Comparison of ENCODE assay signal across 24 mouse cellular contexts in the genomic region with DNA sequence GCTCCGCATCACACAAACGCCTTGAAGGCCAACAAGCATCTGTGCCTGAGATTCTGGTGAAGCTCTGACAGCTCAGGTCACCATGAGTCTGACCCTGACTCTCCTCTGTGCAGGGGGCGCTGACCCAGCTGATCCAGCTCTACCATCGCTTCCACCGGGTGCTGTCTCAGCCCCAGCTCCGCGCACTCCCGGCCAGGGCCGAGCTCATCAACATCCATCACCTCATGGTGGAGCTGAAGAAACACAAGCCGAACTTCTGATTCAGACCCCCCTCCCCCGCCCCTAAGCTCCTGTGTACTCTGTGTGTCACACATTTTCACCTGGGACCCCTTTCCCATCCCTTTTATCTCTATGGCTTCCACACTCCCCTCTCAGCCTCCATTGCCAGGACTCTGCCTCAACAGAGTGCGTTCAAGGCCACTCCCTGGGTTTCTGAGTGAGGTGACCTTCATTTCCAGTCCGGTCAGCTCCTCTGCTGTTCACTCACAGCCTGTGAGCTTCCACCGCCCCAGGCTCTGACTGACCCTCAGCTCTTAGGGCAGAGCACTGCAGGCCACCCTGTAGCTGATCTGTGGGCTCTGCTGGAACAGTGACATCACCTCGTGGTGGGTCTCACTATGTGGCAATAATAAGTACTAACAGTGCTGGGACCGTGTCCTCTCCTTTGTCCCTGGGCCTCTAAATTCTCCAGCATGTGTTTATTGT. TPM values are rescaled to one million over a fixed set of nuclear protein-coding genes. Genes with fewer than 3 reads are reported as not detected.
DNase-seq lines count a peak whose midpoint lies in the region; ATAC-seq lines count a peak whose summit lies in the region.
"Had no signal": no experiment of that assay in that cellular context is flagged by ENCODE, and none has a peak within 500 bp of the region (broad histone marks: within the 10 kb centered on the region; RNA-seq: fewer than 3 reads in every experiment).

No protein-coding gene starts in this region.

- H3K27ac ChIP-seq in forebrain, embryonic 10.5 days: no peak overlapping the region
- H3K27ac ChIP-seq in forebrain, embryonic 14.5 days (ENCODE audit: low read depth, low read length): no peak overlapping the region
- H3K27ac ChIP-seq in kidney, embryonic 15.5 days: no peak overlapping the region
- H3K27ac ChIP-seq in embryonic facial prominence, embryonic 10.5 days (replicated peaks): no peak overlapping the region
- H3K27ac ChIP-seq: embryonic facial prominence, embryonic 12.5 days; embryonic facial prominence, embryonic 15.5 days; forebrain, embryonic 12.5 days; hindbrain, embryonic 14.5 days had no signal

- H3K4me2 ChIP-seq in forebrain, embryonic 14.5 days (ENCODE audit: low read length): no peak overlapping the region
- no peak overlapping the region for H3K4me2 ChIP-seq in kidney, embryonic 15.5 days
- H3K4me2 ChIP-seq: embryonic facial prominence, embryonic 12.5 days; embryonic facial prominence, embryonic 15.5 days; forebrain, embryonic 12.5 days; heart, embryonic 11.5 days; hindbrain, embryonic 14.5 days had no signal

- no peaks in the 10 kb centered on the region for H3K9me3 ChIP-seq in forebrain, embryonic 10.5 days
- H3K9me3 ChIP-seq in forebrain, embryonic 14.5 days (replicated peaks; ENCODE audit: control insufficient read depth, low read length): no peaks in the 10 kb centered on the region
- H3K9me3 ChIP-seq in kidney, embryonic 15.5 days (replicated peaks): no peaks in the 10 kb centered on the region
- H3K9me3 ChIP-seq in embryonic facial prominence, embryonic 10.5 days: 0 out of 2 replicates have a peak, but pooled peaks cover 3% of the 10 kb centered on the region
- H3K9me3 ChIP-seq: embryonic facial prominence, embryonic 15.5 days; forebrain, embryonic 12.5 days had no signal

- peaks cover 56% of the 10 kb centered on the region for H3K36me3 ChIP-seq in forebrain, embryonic 10.5 days (replicated peaks)
- peaks cover 49% of the 10 kb centered on the region for H3K36me3 ChIP-seq in forebrain, embryonic 14.5 days (ENCODE audit: control insufficient read depth, insufficient read depth, low read length)
- peaks cover 53% of the 10 kb centered on the region for H3K36me3 ChIP-seq in kidney, embryonic 15.5 days
- peaks cover 54% of the 10 kb centered on the region for H3K36me3 ChIP-seq in embryonic facial prominence, embryonic 10.5 days (replicated peaks)

- WGBS in forebrain, embryonic 10.5 days: 89% methylated on average over 16 of the region's 16 CpGs
- WGBS in forebrain, embryonic 14.5 days: 92% methylated on average over 16 of the region's 16 CpGs
- WGBS in kidney, embryonic 15.5 days: 88% methylated on average over 16 of the region's 16 CpGs
- 87% methylated on average over 16 of the region's 16 CpGs for WGBS in embryonic facial prominence, embryonic 10.5 days

- no peak overlapping the region for H3K9ac ChIP-seq in forebrain, embryonic 14.5 days (ENCODE audit: low read length)
- no peak overlapping the region for H3K9ac ChIP-seq in kidney, embryonic 15.5 days
- H3K9ac ChIP-seq: embryonic facial prominence, embryonic 12.5 days; embryonic facial prominence, embryonic 15.5 days; forebrain, embryonic 12.5 days; hindbrain, embryonic 14.5 days had no signal

- peak overlapping the region; percentile 8; the same call in 1 of the 2 replicates for H3K4me3 ChIP-seq in forebrain, embryonic 10.5 days
- H3K4me3 ChIP-seq in forebrain, embryonic 14.5 days (ENCODE audit: low read depth, low read length): no peak overlapping the region
- H3K4me3 ChIP-seq in kidney, embryonic 15.5 days (replicated peaks): no peak overlapping the region
- H3K4me3 ChIP-seq in embryonic facial prominence, embryonic 10.5 days: no peak overlapping the region
- H3K4me3 ChIP-seq: embryonic facial prominence, embryonic 12.5 days; embryonic facial prominence, embryonic 15.5 days; forebrain, embryonic 12.5 days had no signal

- 0 out of 2 replicates have a peak, but pooled peaks cover 3% of the 10 kb centered on the region for H3K4me1 ChIP-seq in forebrain, embryonic 10.5 days
- no peaks in the 10 kb centered on the region for H3K4me1 ChIP-seq in forebrain, embryonic 14.5 days (ENCODE audit: control insufficient read depth, insufficient read depth, low read length)
- H3K4me1 ChIP-seq in kidney, embryonic 15.5 days: no peaks in the 10 kb centered on the region
- no peaks in the 10 kb centered on the region for H3K4me1 ChIP-seq in embryonic facial prominence, embryonic 10.5 days
- H3K4me1 ChIP-seq: embryonic facial prominence, embryonic 12.5 days; embryonic facial prominence, embryonic 15.5 days; forebrain, embryonic 12.5 days had no signal

- no peak for ATAC-seq in forebrain, embryonic 14.5 days
- ATAC-seq in kidney, embryonic 15.5 days (replicated peaks; ENCODE audit: low FRiP score): 0 out of 2 replicates have a peak, but pooled peaks have one; percentile 20
- ATAC-seq: forebrain, embryonic 16.5 days; intestine, postnatal 0 days; Patski had no signal

- peak; percentile 73 for DNase-seq in adrenal gland, adult 2 months
- DNase-seq in adrenal gland, postnatal 4 days (ENCODE audit: low spot score in 2 of 2): no peak
- no peak for DNase-seq in forebrain, embryonic 10.5 days (ENCODE audit: extremely low spot score, low spot score)
- DNase-seq in forebrain, embryonic 14.5 days (ENCODE audit: low spot score): no peak
- DNase-seq in kidney, postnatal 36 days: no peak
- DNase-seq in embryonic facial prominence, embryonic 10.5 days (ENCODE audit: low spot score): no peak
- DNase-seq: B cell, adult 2 months; cerebellum, adult 18-20 months; cerebellum, adult 9-10 months; cerebellum, postnatal 14 days; gastrocnemius, postnatal 10 days; gastrocnemius, postnatal 36 days; heart, postnatal 36 days; kidney, adult 2 months had no signal

- no peaks in the 10 kb centered on the region for H3K27me3 ChIP-seq in forebrain, embryonic 10.5 days (ENCODE audit: poor library complexity, severe bottlenecking)
- no peaks in the 10 kb centered on the region for H3K27me3 ChIP-seq in forebrain, embryonic 14.5 days (replicated peaks; ENCODE audit: control insufficient read depth, insufficient read depth, low read length)
- H3K27me3 ChIP-seq in kidney, embryonic 15.5 days: no peaks in the 10 kb centered on the region
- H3K27me3 ChIP-seq in embryonic facial prominence, embryonic 10.5 days (replicated peaks; ENCODE audit: low read depth, poor library complexity, severe bottlenecking): no peaks in the 10 kb centered on the region
- H3K27me3 ChIP-seq: CH12.LX; embryonic facial prominence, embryonic 12.5 days; embryonic facial prominence, embryonic 15.5 days; forebrain, embryonic 12.5 days; Patski had no signal

RNA-seq across cellular contexts. Expression of a gene that starts 10.2 kb away (rescaled TPM):
- total RNA-seq in adrenal gland, adult 2 months (2021): 100 to 1,000 TPM; 541 to 790 TPM
- polyA plus RNA-seq in adrenal gland, adult 2 months (2012; rRNA removed): 153 and 176 TPM in 2 replicates
- 1,000 to 10,000 TPM; 1,180 to 1,281 TPM for total RNA-seq in adrenal gland, postnatal 4 days (2021)
- polyA plus RNA-seq in forebrain, embryonic 10.5 days (2016; fragmentation: Nextera tagmentation; extraction: Ambion mirVana): 1,596 and 1,663 TPM in 2 replicates
- 1,022 and 1,419 TPM in 2 replicates for polyA plus RNA-seq in forebrain, embryonic 14.5 days (2014; fragmentation: Nextera tagmentation; extraction: Ambion mirVana)
- polyA plus RNA-seq in kidney, embryonic 15.5 days (2015; fragmentation: Nextera tagmentation; extraction: Ambion mirVana): 1,731 and 1,904 TPM in 2 replicates
- polyA plus RNA-seq in embryonic facial prominence, embryonic 10.5 days (2016; fragmentation: Nextera tagmentation; extraction: Ambion mirVana): 1,569 and 1,593 TPM in 2 replicates

RNA-seq across cellular contexts. Expression of a gene that starts 10.4 kb away (rescaled TPM):
- total RNA-seq in adrenal gland, adult 2 months (2021): 10 to 100 TPM; 52.8 to 55.1 TPM
- 88.4 and 107 TPM in 2 replicates for polyA plus RNA-seq in adrenal gland, adult 2 months (2012; rRNA removed)
- 10 to 100 TPM; 62.8 to 72.5 TPM for total RNA-seq in adrenal gland, postnatal 4 days (2021)
- 49.4 and 51.3 TPM in 2 replicates for polyA plus RNA-seq in forebrain, embryonic 10.5 days (2016; fragmentation: Nextera tagmentation; extraction: Ambion mirVana)
- 41.6 and 50.4 TPM in 2 replicates for polyA plus RNA-seq in forebrain, embryonic 14.5 days (2014; fragmentation: Nextera tagmentation; extraction: Ambion mirVana)
- 48.0 and 53.5 TPM in 2 replicates for polyA plus RNA-seq in kidney, embryonic 15.5 days (2015; fragmentation: Nextera tagmentation; extraction: Ambion mirVana)
- polyA plus RNA-seq in embryonic facial prominence, embryonic 10.5 days (2016; fragmentation: Nextera tagmentation; extraction: Ambion mirVana): 48.2 and 51.5 TPM in 2 replicates

RNA-seq across cellular contexts. Expression of a gene that starts 14.7 kb away (rescaled TPM):
- total RNA-seq in adrenal gland, adult 2 months (2021): 1 to 10 TPM; 4.0 to 6.5 TPM
- 21.2 and 21.3 TPM in 2 replicates for polyA plus RNA-seq in adrenal gland, adult 2 months (2012; rRNA removed)
- total RNA-seq in adrenal gland, postnatal 4 days (2021): 1 to 10 TPM; 7.1 to 7.2 TPM
- 3.3 and 3.7 TPM in 2 replicates for polyA plus RNA-seq in forebrain, embryonic 10.5 days (2016; fragmentation: Nextera tagmentation; extraction: Ambion mirVana)
- polyA plus RNA-seq in forebrain, embryonic 14.5 days (2014; fragmentation: Nextera tagmentation; extraction: Ambion mirVana): 6.0 and 6.7 TPM in 2 replicates
- polyA plus RNA-seq in kidney, embryonic 15.5 days (2015; fragmentation: Nextera tagmentation; extraction: Ambion mirVana): 5.1 and 5.6 TPM in 2 replicates
- 3.6 and 4.5 TPM in 2 replicates for polyA plus RNA-seq in embryonic facial prominence, embryonic 10.5 days (2016; fragmentation: Nextera tagmentation; extraction: Ambion mirVana)

RNA-seq across cellular contexts. Expression of a gene that starts 25.5 kb away (rescaled TPM):
- 10 to 100 TPM; 35.4 to 38.4 TPM for total RNA-seq in adrenal gland, adult 2 months (2021)
- 18.9 and 25.6 TPM in 2 replicates for polyA plus RNA-seq in adrenal gland, adult 2 months (2012; rRNA removed)
- total RNA-seq in adrenal gland, postnatal 4 days (2021): 10 to 100 TPM; 35.1 to 35.2 TPM
- 56.1 and 59.6 TPM in 2 replicates for polyA plus RNA-seq in forebrain, embryonic 10.5 days (2016; fragmentation: Nextera tagmentation; extraction: Ambion mirVana)
- polyA plus RNA-seq in forebrain, embryonic 14.5 days (2014; fragmentation: Nextera tagmentation; extraction: Ambion mirVana): 10.5 and 14.6 TPM in 2 replicates
- polyA plus RNA-seq in kidney, embryonic 15.5 days (2015; fragmentation: Nextera tagmentation; extraction: Ambion mirVana): 41.8 and 44.0 TPM in 2 replicates
- polyA plus RNA-seq in embryonic facial prominence, embryonic 10.5 days (2016; fragmentation: Nextera tagmentation; extraction: Ambion mirVana): 62.1 and 66.0 TPM in 2 replicates

RNA-seq across cellular contexts. Expression of a gene that starts 25.9 kb away (rescaled TPM):
- 100 to 1,000 TPM in 1 of 2 experiments, 10 to 100 TPM in 1; 69.7 to 100 TPM for total RNA-seq in adrenal gland, adult 2 months (2021)
- 5.0 and 6.8 TPM in 2 replicates for polyA plus RNA-seq in adrenal gland, adult 2 months (2012; rRNA removed)
- total RNA-seq in adrenal gland, postnatal 4 days (2021): 10 to 100 TPM; 96.5 to 98.1 TPM
- polyA plus RNA-seq in forebrain, embryonic 10.5 days (2016; fragmentation: Nextera tagmentation; extraction: Ambion mirVana): 239 and 242 TPM in 2 replicates
- 185 and 192 TPM in 2 replicates for polyA plus RNA-seq in forebrain, embryonic 14.5 days (2014; fragmentation: Nextera tagmentation; extraction: Ambion mirVana)
- 171 and 183 TPM in 2 replicates for polyA plus RNA-seq in kidney, embryonic 15.5 days (2015; fragmentation: Nextera tagmentation; extraction: Ambion mirVana)
- polyA plus RNA-seq in embryonic facial prominence, embryonic 10.5 days (2016; fragmentation: Nextera tagmentation; extraction: Ambion mirVana): 233 and 235 TPM in 2 replicates
